Mouse (Mus musculus): Measurements from ENCODE around the gene Pemt.

DNA sequence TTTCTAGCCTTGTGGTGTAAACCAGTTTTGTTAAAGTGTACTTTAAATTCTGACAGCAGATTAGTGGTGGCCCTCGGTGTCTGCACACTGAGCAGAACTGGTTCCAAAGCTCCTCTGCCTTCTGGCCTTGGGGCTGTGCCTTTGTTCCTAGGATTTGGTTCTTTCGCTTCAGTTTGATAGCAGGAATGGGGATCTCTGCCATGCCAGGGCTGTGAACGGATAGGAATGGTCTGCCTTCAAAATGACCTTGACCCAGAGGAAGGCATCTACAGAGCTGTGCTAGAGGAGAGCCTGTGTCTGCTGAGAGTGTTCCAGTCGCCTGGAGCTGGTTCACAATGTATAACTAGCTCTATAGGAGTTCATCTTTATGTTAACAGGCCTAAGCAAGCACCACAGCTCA is 86.8 kb downstream of the Pemt start:
- no peak for TF ChIP-seq POLR2A (IDR thresholded peaks at IDR 0.05; ENCODE audit: control insufficient read depth, low read depth, low read length)
- TF ChIP-seq CTCF (IDR thresholded peaks at IDR 0.05; ENCODE audit: control insufficient read depth, insufficient read depth, insufficient replicate concordance, low read depth, low read length), result no peak

Measured in testis, adult 2 months (tissue).